20 mouse cellular contexts compared by ENCODE assay signal in genomic region chr9:25558834-25559233, GRCm38 (mm10).
"Had no signal": no experiment of that assay in that cellular context is flagged by ENCODE, and none has a peak within 500 bp of the region (broad histone marks: within the 10 kb centered on the region; RNA-seq: fewer than 3 reads in every experiment).

No protein-coding gene starts in this region.

- H3K9me3 ChIP-seq: liver, embryonic 12.5 days; midbrain, embryonic 12.5 days; neural tube, embryonic 13.5 days; neural tube, embryonic 15.5 days; stomach, embryonic 15.5 days had no signal

- H3K36me3 ChIP-seq: liver, embryonic 12.5 days; midbrain, embryonic 12.5 days; neural tube, embryonic 13.5 days; neural tube, embryonic 15.5 days; stomach, embryonic 15.5 days had no signal

- H3K27me3 ChIP-seq: liver, embryonic 12.5 days; midbrain, embryonic 12.5 days; neural tube, embryonic 13.5 days; neural tube, embryonic 15.5 days; stomach, embryonic 15.5 days had no signal

- DNase-seq: lung, adult 18-20 months; lung, embryonic 14.5 days; lung, postnatal 10 days; lung, postnatal 4 days; midbrain, embryonic 14.5 days; retina, postnatal 1 day; right cerebral cortex, adult 18-20 months; right cerebral cortex, postnatal 25 days; right cerebral cortex, postnatal 4 days; spleen, adult 18-20 months; thymus, adult 18-20 months; thymus, postnatal 14 days; thymus, postnatal 36 days had no signal

- ATAC-seq: liver, embryonic 12.5 days; midbrain, embryonic 16.5 days had no signal

- H3K4me1 ChIP-seq: liver, embryonic 12.5 days; midbrain, embryonic 12.5 days; neural tube, embryonic 13.5 days; neural tube, embryonic 15.5 days; stomach, embryonic 15.5 days had no signal

- H3K4me3 ChIP-seq: liver, embryonic 12.5 days; midbrain, embryonic 12.5 days; neural tube, embryonic 13.5 days; neural tube, embryonic 15.5 days; stomach, embryonic 15.5 days had no signal

- H3K27ac ChIP-seq: liver, embryonic 12.5 days; liver, embryonic 14.5 days; midbrain, embryonic 12.5 days; neural tube, embryonic 13.5 days; neural tube, embryonic 15.5 days; stomach, embryonic 15.5 days had no signal

- H3K9ac ChIP-seq: liver, embryonic 12.5 days; liver, embryonic 14.5 days; lung, embryonic 14.5 days; midbrain, embryonic 12.5 days; neural tube, embryonic 13.5 days; neural tube, embryonic 15.5 days; stomach, embryonic 15.5 days had no signal
